Mouse (Mus musculus): ENCODE measurements at regions not wholly inside any gene's neighbourhood (a gene's known extent, or its start where the extent isn't known, plus 50 kb on each side); places are given as distances from the start of the nearest gene placed in this dataset.

- intact Hi-C loops (cut with DNase I), result no loop called here
- no peak for DNase-seq (ENCODE audit: low spot score in 2 of 2)
Observed at GRCm38 (mm10) chr14:105528107-105528506, 269.7 kb downstream of the Ndfip2 start.

GRCm38 (mm10) chr14:105523849-105524248 lies 265.5 kb downstream of the Ndfip2 start:
- intact Hi-C loops (cut with DNase I), result no loop called here
- no peak for DNase-seq (ENCODE audit: low spot score in 2 of 2)

GRCm38 (mm10) chr14:105522279-105522678 lies 263.9 kb downstream of the Ndfip2 start:
- intact Hi-C loops (cut with DNase I), result no loop called here
- DNase-seq (ENCODE audit: low spot score in 2 of 2), result no peak

GRCm38 (mm10) chr14:105518706-105519105 lies 260.3 kb downstream of the Ndfip2 start:
- intact Hi-C loops (cut with DNase I), result no loop called here
- DNase-seq (ENCODE audit: low spot score in 2 of 2), result no peak

GRCm38 (mm10) chr14:105514413-105514812 lies 256.0 kb downstream of the Ndfip2 start:
- intact Hi-C loops (cut with DNase I), result no loop called here
- DNase-seq (ENCODE audit: low spot score in 2 of 2), result no peak

GRCm38 (mm10) chr14:105512914-105513677 lies 254.7 kb downstream of the Ndfip2 start:
- intact Hi-C loops (cut with DNase I), result no loop called here
- peak in 1 of 2 experiments; percentile 54 for DNase-seq (ENCODE audit: low spot score in 2 of 2)

- DNase-seq (ENCODE audit: low spot score in 2 of 2), result no peak
- intact Hi-C loops (cut with DNase I), result no loop called here
Observed at GRCm38 (mm10) chr14:105511826-105512225, 253.5 kb downstream of the Ndfip2 start.

- no peak for DNase-seq (ENCODE audit: low spot score in 2 of 2)
- intact Hi-C loops (cut with DNase I), result no loop called here
Observed at GRCm38 (mm10) chr14:105511135-105511534, 252.8 kb downstream of the Ndfip2 start.

- intact Hi-C loops (cut with DNase I), result no loop called here
- DNase-seq (ENCODE audit: low spot score in 2 of 2), result no peak
Observed at GRCm38 (mm10) chr14:105505261-105505660, 246.9 kb downstream of the Ndfip2 start.

GRCm38 (mm10) chr14:105504376-105504775 lies 246.0 kb downstream of the Ndfip2 start:
- DNase-seq (ENCODE audit: low spot score in 2 of 2), result no peak
- intact Hi-C loops (cut with DNase I), result no loop called here

- no peak for DNase-seq (ENCODE audit: low spot score in 2 of 2)
- intact Hi-C loops (cut with DNase I), result no loop called here
Observed at GRCm38 (mm10) chr14:105503806-105504205, 245.4 kb downstream of the Ndfip2 start.

GRCm38 (mm10) chr14:105502633-105502975 lies 244.2 kb downstream of the Ndfip2 start:
- DNase-seq (ENCODE audit: low spot score in 2 of 2), result no peak
- intact Hi-C loops (cut with DNase I), result no loop called here

- no peak for DNase-seq (ENCODE audit: low spot score in 2 of 2)
- intact Hi-C loops (cut with DNase I), result no loop called here
Observed at GRCm38 (mm10) chr14:105501792-105502632, 243.6 kb downstream of the Ndfip2 start.

- no peak for DNase-seq (ENCODE audit: low spot score in 2 of 2)
- intact Hi-C loops (cut with DNase I), result no loop called here
Observed at GRCm38 (mm10) chr14:105500966-105501741, 242.8 kb downstream of the Ndfip2 start.

- intact Hi-C loops (cut with DNase I), result loop anchor here (5.0 kb wide), 5 partner anchors 103 to 398 kb away; partner anchors contain the start of gene Spry2
- DNase-seq (ENCODE audit: low spot score in 2 of 2), result no peak
Observed at GRCm38 (mm10) chr14:105499319-105499895, 241.0 kb downstream of the Ndfip2 start.

GRCm38 (mm10) chr14:105498155-105498906 lies 240.0 kb downstream of the Ndfip2 start:
- peak in 1 of 2 experiments; percentile 85 for DNase-seq (ENCODE audit: low spot score in 2 of 2)
- intact Hi-C loops (cut with DNase I), result loop anchor here (1.0 to 5.0 kb wide), 6 partner anchors 104 to 399 kb away; partner anchors contain the start of gene Spry2

GRCm38 (mm10) chr14:105495161-105495560 lies 236.8 kb downstream of the Ndfip2 start:
- no peak for DNase-seq (ENCODE audit: low spot score in 2 of 2)
- intact Hi-C loops (cut with DNase I), result loop anchor here (5.0 kb wide), 5 partner anchors 107 to 402 kb away; partner anchors contain the start of gene Spry2

- intact Hi-C loops (cut with DNase I), result no loop called here
- no peak for DNase-seq (ENCODE audit: low spot score in 2 of 2)
Observed at GRCm38 (mm10) chr14:105494415-105494814, 236.0 kb downstream of the Ndfip2 start.

GRCm38 (mm10) chr14:105490158-105490557 lies 231.8 kb downstream of the Ndfip2 start:
- intact Hi-C loops (cut with DNase I), result no loop called here
- DNase-seq (ENCODE audit: low spot score in 2 of 2), result peak in 1 of 2 experiments; percentile 51
